Mouse (Mus musculus) megakaryocyte, embryonic 14.5 days (primary cell): ENCODE results near the gene Nrxn1.

ENCODE experiments used
- FLI1 ChIP-seq: IDR thresholded peaks from 2 replicates; pipeline ENCODE4 v1.6.1; 2012; ENCODE audit warnings: low read length, inconsistent platforms, mixed read lengths
- GATA1 ChIP-seq: IDR thresholded peaks from 3 replicates; pipeline ENCODE4 v1.6.1; 2012; ENCODE audit warnings: mixed read lengths, low read length, inconsistent platforms, borderline replicate concordance

- TF ChIP-seq GATA1: no peak
- no peak for TF ChIP-seq FLI1
Measured at GRCm38 (mm10) chr17:90702626-90703025, 390.2 kb downstream of the Nrxn1 start.
